In the genomic region with DNA sequence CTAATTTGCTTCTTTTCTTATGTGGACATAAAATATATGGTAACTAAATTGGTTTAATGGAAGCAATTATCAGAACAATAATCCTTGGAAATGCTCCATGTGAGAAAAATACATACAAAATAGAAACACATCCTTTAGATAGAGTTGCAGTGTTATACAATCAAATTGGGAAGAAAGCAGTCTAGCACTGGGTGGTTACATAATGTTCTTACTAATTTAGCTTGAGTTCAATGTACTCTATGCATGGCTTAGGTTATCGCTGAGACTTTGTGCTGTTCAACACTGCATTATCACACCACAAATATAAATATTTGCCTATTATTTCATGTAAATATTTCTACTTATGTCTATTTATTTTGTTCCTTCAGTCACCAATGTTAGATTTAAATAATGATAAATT, we compare ENCODE assay signal across 17 mouse cellular contexts.
"Had no signal": no experiment of that assay in that cellular context is flagged by ENCODE, and none has a peak within 500 bp of the region (broad histone marks: within the 10 kb centered on the region; RNA-seq: fewer than 3 reads in every experiment).

No protein-coding gene starts in this region.

- H3K4me2 ChIP-seq: lung, embryonic 14.5 days; midbrain, embryonic 12.5 days; neural tube, embryonic 13.5 days; neural tube, embryonic 15.5 days; stomach, embryonic 15.5 days had no signal

- H3K4me3 ChIP-seq: midbrain, embryonic 10.5 days; midbrain, embryonic 12.5 days; myocyte; neural tube, embryonic 13.5 days; neural tube, embryonic 15.5 days; stomach, embryonic 15.5 days had no signal

- H3K9me3 ChIP-seq: midbrain, embryonic 10.5 days; midbrain, embryonic 12.5 days; neural tube, embryonic 13.5 days; neural tube, embryonic 15.5 days; stomach, embryonic 15.5 days had no signal

- ATAC-seq: midbrain, embryonic 16.5 days had no signal

- H3K27ac ChIP-seq: midbrain, embryonic 10.5 days; midbrain, embryonic 12.5 days; neural tube, embryonic 13.5 days; neural tube, embryonic 15.5 days; stomach, embryonic 15.5 days; stomach, postnatal 0 days had no signal

- H3K9ac ChIP-seq: lung, embryonic 14.5 days; midbrain, embryonic 12.5 days; neural tube, embryonic 13.5 days; neural tube, embryonic 15.5 days; stomach, embryonic 15.5 days had no signal

- H3K27me3 ChIP-seq: midbrain, embryonic 12.5 days; neural tube, embryonic 13.5 days; neural tube, embryonic 15.5 days; stomach, embryonic 15.5 days had no signal

- H3K36me3 ChIP-seq: midbrain, embryonic 10.5 days; midbrain, embryonic 12.5 days; neural tube, embryonic 13.5 days; neural tube, embryonic 15.5 days; stomach, embryonic 15.5 days had no signal

- DNase-seq: lung, adult 18-20 months; lung, embryonic 14.5 days; lung, postnatal 10 days; lung, postnatal 4 days; midbrain, embryonic 14.5 days; right cerebral cortex, postnatal 14 days; thymus, adult 18-20 months; thymus, postnatal 14 days; thymus, postnatal 36 days had no signal

- H3K4me1 ChIP-seq: midbrain, embryonic 10.5 days; midbrain, embryonic 12.5 days; neural tube, embryonic 13.5 days; neural tube, embryonic 15.5 days; stomach, embryonic 15.5 days had no signal
